Mouse (Mus musculus): ENCODE results near the gene Krtap6-5.
"Not testable (repeated sequence)": the region's sequence is repeated elsewhere in the genome, so short reads cannot be mapped to it uniquely, and the experiment has no call there.

DNA sequence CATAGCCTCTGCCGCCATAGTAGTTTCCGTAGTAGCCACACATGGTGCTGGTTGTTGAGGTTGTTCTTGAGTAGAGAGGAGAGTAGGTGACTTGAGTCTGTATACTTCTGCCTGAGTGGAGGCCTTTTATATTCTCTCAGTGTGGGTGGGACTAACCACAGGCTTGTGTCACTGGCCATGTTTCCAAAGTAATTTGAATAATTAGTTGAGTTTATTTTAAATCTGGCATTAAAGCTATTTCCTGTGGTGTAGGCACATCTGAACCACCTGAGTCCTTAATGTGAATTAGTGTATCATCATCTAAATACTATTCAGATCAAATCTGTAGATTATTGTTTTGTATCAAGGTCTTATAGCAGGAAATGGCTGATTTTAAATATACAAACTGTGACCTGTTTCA lies 16.2 kb upstream of the Krtap6-5 start, which contains the start of gene 1110025L11Rik:
- TF ChIP-seq CTCF (IDR thresholded peaks at IDR 0.05; ENCODE audit: borderline replicate concordance, control insufficient read depth, extremely low read depth, insufficient read depth, low read length, poor library complexity); POLR2A (IDR thresholded peaks at IDR 0.05; ENCODE audit: control insufficient read depth, extremely low read depth, insufficient read depth, low read length, poor library complexity): not testable (repeated sequence)
